Mouse (Mus musculus): ENCODE measurements around the gene AC141477.1. TPM values are rescaled to one million over a fixed set of nuclear protein-coding genes. Genes with fewer than 3 reads are reported as not detected.

Gene AC141477.1
- polyA plus RNA-seq, 2 experiments = not detected

DNA sequence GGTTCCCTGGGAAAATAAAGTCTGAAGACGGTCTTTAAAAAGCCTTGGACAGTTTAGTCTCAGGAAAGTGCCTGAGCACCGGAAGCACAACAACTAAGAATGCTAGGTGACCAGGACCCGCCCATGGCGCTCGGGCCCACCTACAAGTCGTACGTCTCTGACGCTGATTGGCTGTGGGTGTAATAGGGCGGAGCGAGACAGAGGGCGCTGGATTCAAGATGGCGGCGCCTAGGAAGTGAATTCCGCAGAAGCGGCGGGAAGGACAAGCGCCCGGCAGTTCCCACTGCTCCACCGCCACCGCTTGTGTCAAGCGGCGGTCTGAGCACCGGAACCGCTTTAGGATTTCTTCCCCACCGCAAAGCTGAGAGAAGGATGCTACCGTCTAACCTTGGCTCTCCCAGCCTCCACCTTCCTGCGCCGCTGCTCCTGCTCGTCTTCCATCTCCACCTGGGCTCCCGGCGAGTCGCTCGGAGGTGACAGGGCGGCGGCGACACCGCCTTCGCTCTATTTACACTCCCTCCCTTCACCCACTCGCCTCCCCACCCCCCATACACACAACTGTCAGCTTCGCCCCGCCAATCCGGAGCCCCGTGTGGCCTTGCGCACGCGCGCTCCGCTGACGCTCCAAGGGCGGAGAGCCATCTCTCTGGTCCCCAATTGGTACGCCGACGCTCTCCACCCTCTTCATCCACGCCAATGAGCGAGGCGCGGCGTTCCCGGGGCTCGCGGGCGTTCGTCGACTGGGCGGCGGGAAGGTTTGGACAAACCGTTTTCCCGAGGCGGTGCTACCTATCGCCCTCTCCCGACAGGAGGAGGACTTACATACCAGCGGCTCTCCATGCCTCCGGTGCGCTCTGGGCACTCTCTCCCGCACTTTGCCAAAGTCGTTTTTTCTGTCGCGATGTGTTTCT, 2.2 kb upstream of the AC141477.1 start, which contains the start of gene Pcnt:
Gene Pcnt (minus strand): TSS at position 609 of the 911 bp plus-strand sequence.
- Histone ChIP-seq H3K4me1 (replicated peaks; ENCODE audit: control insufficient read depth in 2 of 2, insufficient read depth in 2 of 2, low read length in 1 of 2) (peaks cover 29 to 34% of the 10 kb centered on the region in 2 experiments), H3K9me3 (ENCODE audit: control insufficient read depth, low read length) (no peaks in the 10 kb centered on the region), H3K27me3 (ENCODE audit: control insufficient read depth, insufficient read depth, low read length) (no peaks in the 10 kb centered on the region), H3K4me2 (ENCODE audit: low read depth) (peak within 1 kb of the TSS; percentile 86), H3K9ac (replicated peaks) (peak within 1 kb of the TSS; percentile 89), H3K27ac (peak within 1 kb of the TSS; percentile 85), H3K4me3 (ENCODE audit: insufficient read depth in 1 of 2, low read depth in 2 of 2, low read length in 2 of 2) (peak within 1 kb of the TSS; percentile 83 to 88), H3K36me3 (replicated peaks; ENCODE audit: control insufficient read depth, insufficient read depth, low read depth) (peaks cover 23% of the 10 kb centered on the region)
- WGBS (ENCODE audit: insufficient replicate concordance) = under 1% methylated on average over 78 of the region's 78 CpGs
- ATAC-seq (ENCODE audit: insufficient read depth) (peak; percentile 97), DNase-seq (ENCODE audit: low read depth in 3 of 3, low spot score in 3 of 3) (peak; percentile 97 to 98 (median 97))
- TF ChIP-seq CTCF (IDR thresholded peaks at IDR 0.05; ENCODE audit: low read depth) (peak; percentile 90), EP300 (IDR thresholded peaks at IDR 0.05; ENCODE audit: low read depth) (peak; percentile 52)

DNA sequence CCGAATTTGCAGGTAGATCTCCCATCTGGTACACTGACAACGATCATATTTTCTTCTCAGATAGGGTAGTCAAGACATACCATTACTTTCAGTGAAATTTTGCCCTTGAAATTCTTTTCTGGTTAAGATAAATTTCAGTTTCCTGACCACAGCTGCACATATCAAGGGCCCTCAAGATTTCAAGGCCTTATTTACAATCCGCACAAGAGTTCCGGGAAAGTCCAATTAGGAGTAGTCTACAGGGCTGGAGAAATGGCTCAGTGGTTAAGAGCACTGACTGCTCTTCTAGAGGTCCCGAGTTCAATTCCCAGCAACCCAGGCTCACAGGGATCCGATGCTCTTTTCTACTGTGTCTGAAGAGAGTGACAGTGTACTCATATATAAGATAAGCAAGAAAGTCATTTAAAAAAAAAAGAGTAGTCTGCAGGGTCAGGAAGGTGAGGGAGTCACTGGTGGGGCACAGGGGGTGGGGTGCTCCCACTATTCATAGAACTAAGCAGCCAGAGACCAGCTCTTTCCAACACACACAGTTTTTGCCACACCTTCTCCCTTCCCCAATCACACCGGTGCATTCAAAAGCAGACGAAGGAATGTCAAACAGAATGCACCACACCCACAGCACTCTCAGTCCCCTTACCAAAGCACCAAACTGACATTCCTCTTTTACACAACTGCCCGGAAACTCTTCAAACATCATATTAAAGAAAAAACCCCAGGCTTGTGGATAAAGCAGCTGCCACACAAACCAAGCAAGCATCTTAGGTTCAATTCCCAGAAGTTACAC, 945 bp downstream of the AC141477.1 start:
- no peak overlapping the region for H3K4me2 ChIP-seq (ENCODE audit: low read depth)
- H3K27me3 ChIP-seq (ENCODE audit: control insufficient read depth, insufficient read depth, low read length) = no peaks in the 10 kb centered on the region
- H3K27ac ChIP-seq = no peak overlapping the region
- H3K4me1 ChIP-seq (replicated peaks; ENCODE audit: control insufficient read depth in 2 of 2, insufficient read depth in 2 of 2, low read length in 1 of 2) = peaks cover 13 to 16% of the 10 kb centered on the region in 2 experiments
- WGBS (ENCODE audit: insufficient replicate concordance) = 85% methylated on average over 9 of the region's 9 CpGs
- H3K4me3 ChIP-seq (ENCODE audit: insufficient read depth in 1 of 2, low read depth in 2 of 2, low read length in 2 of 2) = no peak overlapping the region
- H3K9me3 ChIP-seq (ENCODE audit: control insufficient read depth, low read length) = no peaks in the 10 kb centered on the region
- peaks cover 53% of the 10 kb centered on the region for H3K36me3 ChIP-seq (replicated peaks; ENCODE audit: control insufficient read depth, insufficient read depth, low read depth)
- no peak overlapping the region for H3K9ac ChIP-seq (replicated peaks)
- TF ChIP-seq EP300 (IDR thresholded peaks at IDR 0.05; ENCODE audit: low read depth) (no peak), CTCF (IDR thresholded peaks at IDR 0.05; ENCODE audit: low read depth) (no peak)
- ATAC-seq (ENCODE audit: insufficient read depth) (no peak), DNase-seq (ENCODE audit: low read depth in 3 of 3, low spot score in 3 of 3) (no peak)

DNA sequence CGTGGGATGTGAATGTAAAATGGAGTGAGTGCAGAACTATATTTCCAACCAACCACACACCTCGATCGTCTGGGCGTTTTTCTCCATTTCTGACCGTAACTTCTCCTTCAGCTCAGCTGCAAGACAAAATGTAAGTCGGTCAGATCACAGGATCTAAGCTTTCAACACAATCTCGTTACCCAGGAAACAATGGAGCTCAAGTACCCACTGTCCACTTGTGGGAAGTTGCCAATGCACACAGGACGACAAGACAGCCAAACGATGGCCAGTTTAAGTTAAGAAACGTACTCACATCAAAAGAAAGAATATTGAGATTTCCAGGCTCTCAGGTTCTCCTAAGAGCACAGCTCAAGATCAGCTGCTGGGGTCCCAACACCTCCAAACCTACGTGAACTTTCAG, 6.3 kb downstream of the AC141477.1 start:
- Histone ChIP-seq H3K9me3 (ENCODE audit: control insufficient read depth, low read length) (no peaks in the 10 kb centered on the region), H3K4me1 (replicated peaks; ENCODE audit: control insufficient read depth in 2 of 2, insufficient read depth in 2 of 2, low read length in 1 of 2) (no peaks in the 10 kb centered on the region), H3K9ac (replicated peaks) (no peak overlapping the region), H3K36me3 (replicated peaks; ENCODE audit: control insufficient read depth, insufficient read depth, low read depth) (peaks cover 77% of the 10 kb centered on the region), H3K4me3 (ENCODE audit: insufficient read depth in 1 of 2, low read depth in 2 of 2, low read length in 2 of 2) (no peak overlapping the region), H3K27me3 (ENCODE audit: control insufficient read depth, insufficient read depth, low read length) (no peaks in the 10 kb centered on the region), H3K4me2 (ENCODE audit: low read depth) (no peak overlapping the region), H3K27ac (no peak overlapping the region)
- DNase-seq (ENCODE audit: low read depth in 3 of 3, low spot score in 3 of 3) (no peak), ATAC-seq (ENCODE audit: insufficient read depth) (no peak)
- WGBS (ENCODE audit: insufficient replicate concordance) = 80% methylated on average over 11 of the region's 11 CpGs
- no peak for TF ChIP-seq EP300 (IDR thresholded peaks at IDR 0.05; ENCODE audit: low read depth)
- TF ChIP-seq CTCF (IDR thresholded peaks at IDR 0.05; ENCODE audit: low read depth) = no peak

DNA sequence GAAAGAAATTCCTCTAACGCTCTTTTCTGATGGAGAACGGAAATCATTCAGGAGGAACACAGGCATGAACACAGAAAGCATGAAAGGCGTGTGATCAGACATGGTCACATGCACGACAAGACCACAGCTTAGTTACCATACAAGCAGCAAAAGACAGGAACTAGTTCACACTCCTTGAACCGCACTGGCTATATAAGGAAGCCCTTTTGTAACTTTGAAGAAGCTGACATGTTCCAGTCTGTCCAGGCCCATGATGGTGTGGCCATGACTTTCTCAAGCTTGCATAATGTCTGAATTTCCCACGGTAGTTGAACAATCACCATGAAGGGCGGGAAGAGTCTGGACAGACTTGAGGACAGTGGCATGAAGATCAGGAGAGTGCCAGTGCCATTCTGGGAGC, 14.6 kb downstream of the AC141477.1 start:
- ATAC-seq (ENCODE audit: insufficient read depth) = no peak
- H3K27me3 ChIP-seq (ENCODE audit: control insufficient read depth, insufficient read depth, low read length) = no peaks in the 10 kb centered on the region
- DNase-seq (ENCODE audit: low read depth in 3 of 3, low spot score in 3 of 3) = no peak
- no peak overlapping the region for H3K4me2 ChIP-seq (ENCODE audit: low read depth)
- no peak overlapping the region for H3K4me3 ChIP-seq (ENCODE audit: insufficient read depth in 1 of 2, low read depth in 2 of 2, low read length in 2 of 2)
- no peaks in the 10 kb centered on the region for H3K4me1 ChIP-seq (replicated peaks; ENCODE audit: control insufficient read depth in 2 of 2, insufficient read depth in 2 of 2, low read length in 1 of 2)
- H3K9ac ChIP-seq (replicated peaks) = no peak overlapping the region
- no peak for TF ChIP-seq EP300 (IDR thresholded peaks at IDR 0.05; ENCODE audit: low read depth)
- TF ChIP-seq CTCF (IDR thresholded peaks at IDR 0.05; ENCODE audit: low read depth) = no peak
- H3K36me3 ChIP-seq (replicated peaks; ENCODE audit: control insufficient read depth, insufficient read depth, low read depth) = peaks cover 70% of the 10 kb centered on the region
- 85% methylated on average over 7 of the region's 7 CpGs for WGBS (ENCODE audit: insufficient replicate concordance)
- no peaks in the 10 kb centered on the region for H3K9me3 ChIP-seq (ENCODE audit: control insufficient read depth, low read length)
- no peak overlapping the region for H3K27ac ChIP-seq

DNA sequence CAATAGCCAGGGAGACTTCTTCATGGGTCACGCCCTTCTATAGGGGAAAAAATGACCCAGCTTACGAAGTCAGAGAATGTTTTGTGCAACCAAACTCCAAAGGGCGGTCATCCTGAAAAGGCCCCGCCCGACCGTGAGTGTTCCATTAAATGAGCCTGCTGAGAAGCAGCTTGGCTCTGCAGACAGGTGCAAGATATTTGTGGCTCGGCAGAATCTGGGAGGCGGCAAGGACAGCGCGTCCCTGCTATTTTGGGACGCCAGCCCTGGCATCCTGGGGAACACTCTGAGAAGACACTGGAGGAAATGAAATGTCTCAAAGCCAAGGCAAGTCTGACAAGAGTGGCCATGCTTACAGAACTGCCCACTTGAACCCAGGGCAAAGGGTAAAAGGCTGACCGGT, 23.4 kb downstream of the AC141477.1 start:
- H3K27me3 ChIP-seq (ENCODE audit: control insufficient read depth, insufficient read depth, low read length) = no peaks in the 10 kb centered on the region
- H3K9me3 ChIP-seq (ENCODE audit: control insufficient read depth, low read length) = no peaks in the 10 kb centered on the region
- H3K4me1 ChIP-seq (replicated peaks; ENCODE audit: control insufficient read depth in 2 of 2, insufficient read depth in 2 of 2, low read length in 1 of 2) = no peaks in the 10 kb centered on the region
- no peak overlapping the region for H3K9ac ChIP-seq (replicated peaks)
- TF ChIP-seq CTCF (IDR thresholded peaks at IDR 0.05; ENCODE audit: low read depth) (no peak), EP300 (IDR thresholded peaks at IDR 0.05; ENCODE audit: low read depth) (no peak)
- no peak overlapping the region for H3K27ac ChIP-seq
- no peak overlapping the region for H3K4me2 ChIP-seq (ENCODE audit: low read depth)
- peaks cover 70% of the 10 kb centered on the region for H3K36me3 ChIP-seq (replicated peaks; ENCODE audit: control insufficient read depth, insufficient read depth, low read depth)
- no peak for DNase-seq (ENCODE audit: low read depth in 3 of 3, low spot score in 3 of 3)
- WGBS (ENCODE audit: insufficient replicate concordance) = 89% methylated on average over 12 of the region's 12 CpGs
- no peak overlapping the region for H3K4me3 ChIP-seq (ENCODE audit: insufficient read depth in 1 of 2, low read depth in 2 of 2, low read length in 2 of 2)
- no peak for ATAC-seq (ENCODE audit: insufficient read depth)

Measured in liver, embryonic 14.5 days (tissue).